Mouse (Mus musculus) midbrain, postnatal 0 days (tissue): ENCODE data around the gene Tctex1d1. TPM values are rescaled to one million over a fixed set of nuclear protein-coding genes. Genes with fewer than 3 reads are reported as not detected.

Source experiments
- ATAC-seq: fragments of 200-750 bp; cut with Nextera tagmentation; 2 replicates; pipeline ENCODE4 v1.8.0; 2017; ENCODE audit warnings: moderate number of reproducible peaks, mild to moderate bottlenecking, moderate TSS enrichment, moderate library complexity; ENCODE audit not compliant: low FRiP score
- DNase-seq: peaks from one replicate; pipeline ENCODE4 v3.0.0-alpha.2; 2015; ENCODE audit warnings: low spot score
- H3K27ac ChIP-seq: fragments of 300-500 bp; sonication (generic); 2 replicates; pipeline ENCODE4 v1.5.1; 2014; ENCODE audit warnings: low read depth, mild to moderate bottlenecking, low read length, mixed read lengths
- H3K27me3 ChIP-seq: fragments of 300-500 bp; sonication (generic); 2 replicates; pipeline ENCODE4 v1.6.1; 2014; ENCODE audit warnings: low read length, control low read depth, mixed read lengths; ENCODE audit not compliant: insufficient read depth
- H3K36me3 ChIP-seq: fragments of 300-500 bp; sonication (generic); 2 replicates; pipeline ENCODE4 v1.6.1; 2014; ENCODE audit warnings: low read length, control low read depth, mixed read lengths; ENCODE audit not compliant: insufficient read depth
- H3K4me1 ChIP-seq: fragments of 300-500 bp; sonication (generic); 2 replicates; pipeline ENCODE4 v1.6.1; 2014; ENCODE audit warnings: mild to moderate bottlenecking, control low read depth, antibody characterized with exemption, low read length, mixed read lengths; ENCODE audit not compliant: insufficient read depth
- H3K4me2 ChIP-seq: fragments of 300-500 bp; sonication (generic); 2 replicates; pipeline ENCODE4 v1.6.1; 2014; ENCODE audit warnings: low read depth, mild to moderate bottlenecking, low read length, mixed read lengths; ENCODE audit not compliant: poor library complexity, severe bottlenecking
- H3K4me3 ChIP-seq: fragments of 300-500 bp; sonication (generic); 2 replicates; pipeline ENCODE4 v1.5.1; 2014; ENCODE audit warnings: low read depth, mild to moderate bottlenecking, low read length, moderate library complexity
- H3K9ac ChIP-seq: fragments of 300-500 bp; sonication (generic); replicated peaks from 2 replicates; pipeline ENCODE4 v1.6.1; 2014; ENCODE audit warnings: mild to moderate bottlenecking, low read length, moderate library complexity, mixed read lengths; ENCODE audit not compliant: poor library complexity, severe bottlenecking
- H3K9me3 ChIP-seq: fragments of 300-500 bp; sonication (generic); 2 replicates; pipeline ENCODE4 v1.6.1; 2016; ENCODE audit warnings: low read length, control low read depth
- CTCF ChIP-seq: IDR thresholded peaks from 2 replicates; pipeline ENCODE4 v1.5.1; 2016; ENCODE audit warnings: antibody characterized with exemption, mild to moderate bottlenecking
- WGBS: fragments of 180-500 bp; shearing (Covaris S2); extraction: QIAGEN DNeasy Blood & Tissue Kit; methylation state at CpG from one replicate; pipeline ENCODE4 v1.1.7; 2014; 5-methylcytosine and 5-hydroxymethylcytosine counted together
- polyA plus RNA-seq: library from polyadenylated mRNA; unstranded; fragments of >200 nt; fragmentation: Nextera tagmentation; extraction: Ambion mirVana; gene quantifications from 2 replicates; pipeline ENCODE4 v1.2.1, GENCODE M21; 2015
- total RNA-seq: library from RNA; depleted of rRNA; stranded (reverse); fragments of >200 nt; gene quantifications from 2 replicates; pipeline ENCODE4 v1.2.3, GENCODE M21; 2014

Tctex1d1 gene
- total and polyA plus RNA-seq, 2 experiments from 2014 or later = 2.0 to 5.9 TPM

- Histone ChIP-seq H3K9me3 (no peaks in the 10 kb centered on the region), H3K27ac (no peak overlapping the region), H3K4me3 (no peak overlapping the region), H3K27me3 (no peaks in the 10 kb centered on the region), H3K4me2 (no peak overlapping the region), H3K4me1 (no peaks in the 10 kb centered on the region), H3K36me3 (peaks cover 15% of the 10 kb centered on the region; the same call in 1 of the 2 replicates), H3K9ac (no peak overlapping the region)
- no peak for TF ChIP-seq CTCF
- WGBS = 77% methylated on average over 5 of the region's 5 CpGs
- DNase-seq = no peak
- no peak for ATAC-seq
These were observed 7.2 kb upstream of the Tctex1d1 start for GRCm38 (mm10) chr4:102971159-102971558.

- ATAC-seq (no peak), DNase-seq (no peak)
- Histone ChIP-seq H3K9ac (no peak overlapping the region), H3K36me3 (peaks cover 9% of the 10 kb centered on the region; the same call in 1 of the 2 replicates), H3K4me2 (no peak overlapping the region), H3K27me3 (no peaks in the 10 kb centered on the region), H3K4me3 (no peak overlapping the region), H3K9me3 (no peaks in the 10 kb centered on the region), H3K4me1 (no peaks in the 10 kb centered on the region), H3K27ac (no peak overlapping the region)
- no peak for TF ChIP-seq CTCF
- 72% methylated on average over 3 of the region's 3 CpGs for WGBS
These were observed 6.3 kb upstream of the Tctex1d1 start for GRCm38 (mm10) chr4:102972071-102972470.

GRCm38 (mm10) chr4:102974172-102974571 lies 4.2 kb upstream of the Tctex1d1 start:
- H3K4me1 ChIP-seq = peaks cover 7% of the 10 kb centered on the region; the same call in 1 of the 2 replicates
- H3K27me3 ChIP-seq = no peaks in the 10 kb centered on the region
- no peak for DNase-seq
- H3K36me3 ChIP-seq = no peaks in the 10 kb centered on the region
- H3K9ac ChIP-seq = no peak overlapping the region
- no peak overlapping the region for H3K4me2 ChIP-seq
- no peak for ATAC-seq
- H3K27ac ChIP-seq = no peak overlapping the region
- whole genome bisulfite sequencing = 74% methylated on average over 5 of the region's 5 CpGs
- no peak for TF ChIP-seq CTCF
- H3K9me3 ChIP-seq = no peaks in the 10 kb centered on the region
- H3K4me3 ChIP-seq = no peak overlapping the region

GRCm38 (mm10) chr4:102976290-102977275 lies 1.8 kb upstream of the Tctex1d1 start:
- H3K36me3 ChIP-seq = no peaks in the 10 kb centered on the region
- ATAC-seq (no peak), DNase-seq (no peak)
- 20% methylated on average over 12 of the region's 12 CpGs for WGBS
- peaks cover 7% of the 10 kb centered on the region; the same call in 1 of the 2 replicates for H3K4me1 ChIP-seq
- no peaks in the 10 kb centered on the region for H3K27me3 ChIP-seq
- no peak overlapping the region for H3K27ac ChIP-seq
- H3K4me3 ChIP-seq = no peak overlapping the region
- TF ChIP-seq CTCF = no peak
- H3K9ac ChIP-seq = no peak overlapping the region
- no peaks in the 10 kb centered on the region for H3K9me3 ChIP-seq
- no peak overlapping the region for H3K4me2 ChIP-seq

GRCm38 (mm10) chr4:102977778-102978321 lies 556 bp upstream of the Tctex1d1 start:
- no peak for TF ChIP-seq CTCF
- H3K9me3 ChIP-seq = no peaks in the 10 kb centered on the region
- peak overlapping the region; percentile 12; the same call in 1 of the 2 replicates for H3K4me3 ChIP-seq
- H3K27me3 ChIP-seq = no peaks in the 10 kb centered on the region
- DNase-seq (peak; percentile 26), ATAC-seq (no peak)
- no peaks in the 10 kb centered on the region for H3K36me3 ChIP-seq
- no peak overlapping the region for H3K9ac ChIP-seq
- 14% methylated on average over 16 of the region's 16 CpGs for WGBS
- H3K4me2 ChIP-seq = peak overlapping the region; percentile 71
- H3K4me1 ChIP-seq = peaks cover 7% of the 10 kb centered on the region; the same call in 1 of the 2 replicates
- H3K27ac ChIP-seq = no peak overlapping the region

GRCm38 (mm10) chr4:102979385-102979784 lies 979 bp downstream of the Tctex1d1 start:
- H3K9ac ChIP-seq = no peak overlapping the region
- no peaks in the 10 kb centered on the region for H3K36me3 ChIP-seq
- peak; percentile 15; the same call in 1 of the 2 replicates for TF ChIP-seq CTCF
- no peak for ATAC-seq
- peaks cover 7% of the 10 kb centered on the region; the same call in 1 of the 2 replicates for H3K4me1 ChIP-seq
- WGBS = 69% methylated on average over 5 of the region's 5 CpGs
- no peak overlapping the region for H3K27ac ChIP-seq
- no peak for DNase-seq
- no peaks in the 10 kb centered on the region for H3K9me3 ChIP-seq
- H3K27me3 ChIP-seq = no peaks in the 10 kb centered on the region
- no peak overlapping the region for H3K4me3 ChIP-seq
- no peak overlapping the region; the same call in 1 of the 2 replicates for H3K4me2 ChIP-seq
